ENCODE assay signal across 27 mouse cellular contexts in genomic region chr4:106943627-106944026, GRCm38 (mm10).
"Had no signal": no experiment of that assay in that cellular context is flagged by ENCODE, and none has a peak within 500 bp of the region (broad histone marks: within the 10 kb centered on the region; RNA-seq: fewer than 3 reads in every experiment).

No protein-coding gene starts in this region.

- ATAC-seq: hindbrain, embryonic 16.5 days; inflammation-experienced regulatory T-cells, adult 6 months; intestine, embryonic 15.5 days; intestine, postnatal 0 days; liver, postnatal 0 days had no signal

- H3K27me3 ChIP-seq: heart, embryonic 12.5 days; hindbrain, embryonic 12.5 days; intestine, embryonic 15.5 days; limb, embryonic 12.5 days; liver, embryonic 13.5 days; liver, embryonic 15.5 days had no signal

- DNase-seq: gastrocnemius, adult 2 months; gastrocnemius, postnatal 10 days; gastrocnemius, postnatal 25 days; heart, adult 18-20 months; heart, postnatal 10 days; heart, postnatal 4 days; kidney, adult 18-20 months; kidney, adult 8-10 months; kidney, postnatal 10 days; kidney, postnatal 25 days; kidney, postnatal 4 days; liver; liver, embryonic 13.5 days; liver, postnatal 0 days had no signal

- H3K27ac ChIP-seq: gastrocnemius, adult 2 months; hindbrain, embryonic 10.5 days; hindbrain, embryonic 12.5 days; hindbrain, embryonic 14.5 days; intestine, embryonic 15.5 days; layer of hippocampus, adult 2 months; left cerebral cortex, adult 2 months; limb, embryonic 10.5 days; liver, embryonic 13.5 days; liver, embryonic 15.5 days had no signal

- H3K4me3 ChIP-seq: gastrocnemius, adult 2 months; heart, embryonic 12.5 days; hindbrain, embryonic 10.5 days; hindbrain, embryonic 12.5 days; intestine, embryonic 15.5 days; layer of hippocampus, adult 2 months; left cerebral cortex, adult 2 months; limb, embryonic 10.5 days; limb, embryonic 12.5 days; liver, embryonic 13.5 days; liver, embryonic 15.5 days had no signal
